Mouse (Mus musculus) duodenum, adult 2 months (tissue): ENCODE measurements around the gene Gm20855. TPM values are rescaled to one million over a fixed set of nuclear protein-coding genes. Genes with fewer than 3 reads are reported as not detected.

Experiments used
- polyA plus RNA-seq: library from polyadenylated mRNA; depleted of rRNA; stranded (reverse); fragments of >200 nt; gene quantifications from 2 replicates; pipeline ENCODE4 v1.2.3, GENCODE M21; 2012; ENCODE audit warnings: low replicate concordance; rRNA removed

Gene Gm20855
- not detected in 2 replicates for polyA plus RNA-seq

DNA sequence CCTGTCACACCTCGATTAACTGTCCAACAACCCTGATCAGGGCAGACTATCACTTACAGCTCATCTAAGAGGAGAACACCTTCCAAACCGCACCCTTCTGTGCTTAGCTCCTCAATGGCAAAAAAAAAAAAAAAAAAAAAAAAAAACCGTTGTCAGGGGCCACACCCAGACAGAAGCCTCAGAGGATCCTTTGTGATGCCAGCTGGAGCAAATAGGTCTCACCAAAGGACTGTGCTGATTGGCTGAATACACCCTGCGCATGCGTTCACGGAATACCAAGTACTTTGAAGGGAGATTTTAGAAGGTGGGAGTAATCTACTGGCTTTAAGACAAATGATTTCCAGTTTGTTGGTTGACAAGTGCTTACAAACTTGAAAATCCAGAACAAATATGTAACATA is at the start of gene Gm20855:
Gm20855 (minus strand) TSS at position 101 of the 400 bp plus-strand sequence.

